Mouse (Mus musculus) heart, embryonic 13.5 days (tissue): Measurements from ENCODE around the gene Ednrb. TPM values are rescaled to one million over a fixed set of nuclear protein-coding genes. Genes with fewer than 3 reads are reported as not detected.
"Not testable (repeated sequence)": the region's sequence is repeated elsewhere in the genome, so short reads cannot be mapped to it uniquely, and the experiment has no call there.

Source experiments
- ATAC-seq: fragments of 200-750 bp; cut with Nextera tagmentation; 2 replicates; pipeline ENCODE4 v1.8.0; 2017; ENCODE audit warnings: moderate TSS enrichment; ENCODE audit not compliant: insufficient number of reproducible peaks, low FRiP score, low TSS enrichment; ENCODE audit errors: extremely low read depth
- H3K27ac ChIP-seq: fragments of 300-500 bp; sonication (generic); replicated peaks from 2 replicates; pipeline ENCODE4 v1.5.1; 2015; ENCODE audit warnings: moderate library complexity, mild to moderate bottlenecking, inconsistent platforms
- H3K27me3 ChIP-seq: fragments of 300-500 bp; sonication (generic); replicated peaks from 2 replicates; pipeline ENCODE4 v1.6.1; 2015; ENCODE audit warnings: mild to moderate bottlenecking, inconsistent platforms
- H3K36me3 ChIP-seq: fragments of 300-500 bp; sonication (generic); 2 replicates; pipeline ENCODE4 v1.6.1; 2015; ENCODE audit warnings: mild to moderate bottlenecking, inconsistent platforms
- H3K4me1 ChIP-seq: fragments of 300-500 bp; sonication (generic); 2 replicates; pipeline ENCODE4 v1.6.1; 2015; ENCODE audit warnings: inconsistent platforms
- H3K4me2 ChIP-seq: fragments of 300-500 bp; sonication (generic); 2 replicates; pipeline ENCODE4 v1.6.1; 2015; ENCODE audit warnings: inconsistent platforms, mild to moderate bottlenecking, moderate library complexity
- H3K4me3 ChIP-seq: fragments of 300-500 bp; sonication (generic); 2 replicates; pipeline ENCODE4 v1.5.1; 2015; ENCODE audit warnings: moderate library complexity, mild to moderate bottlenecking, inconsistent platforms
- H3K9ac ChIP-seq: fragments of 300-500 bp; sonication (generic); 2 replicates; pipeline ENCODE4 v1.6.1; 2015; ENCODE audit warnings: inconsistent platforms, mild to moderate bottlenecking, moderate library complexity
- H3K9me3 ChIP-seq: fragments of 300-500 bp; sonication (generic); 2 replicates; pipeline ENCODE4 v1.6.1; 2016; ENCODE audit warnings: inconsistent platforms
- WGBS: fragments of 180-500 bp; shearing (Covaris S2); methylation state at CpG from one replicate; pipeline ENCODE4 v1.1.7; 2015; ENCODE audit warnings: mixed read lengths; 5-methylcytosine and 5-hydroxymethylcytosine counted together
- polyA plus RNA-seq: library from polyadenylated mRNA; unstranded; fragments of >200 nt; fragmentation: Nextera tagmentation; extraction: Ambion mirVana; gene quantifications from 2 replicates; pipeline ENCODE4 v1.2.1, GENCODE M21; 2015

Gene Ednrb
- polyA plus RNA-seq, 1 experiment from 2014 or later, result 102 TPM

DNA sequence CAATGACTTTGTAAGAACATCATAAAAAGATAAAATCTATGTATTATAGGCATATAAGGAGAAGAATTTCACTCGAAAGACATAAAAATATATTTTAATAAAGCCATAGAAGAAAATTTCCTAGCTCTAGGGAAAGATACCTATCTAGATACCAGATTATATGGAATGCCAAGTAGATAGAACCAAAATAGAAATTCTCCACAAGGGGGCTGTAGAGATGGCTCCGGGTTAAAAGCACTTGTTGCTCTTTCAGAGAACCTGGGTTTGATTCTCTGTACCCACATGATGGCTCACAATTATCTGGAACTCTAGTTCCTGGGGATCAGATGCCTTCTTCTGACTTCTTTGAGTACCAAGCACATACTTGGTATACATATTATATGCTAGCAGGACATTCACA is 56.7 kb downstream of the Ednrb start:
- H3K9me3 ChIP-seq, result no peaks in the 10 kb centered on the region
- no peak overlapping the region for H3K4me3 ChIP-seq
- ATAC-seq, result no peak
- no peak overlapping the region for H3K4me2 ChIP-seq
- H3K4me1 ChIP-seq, result peaks cover 7% of the 10 kb centered on the region
- no peaks in the 10 kb centered on the region for H3K27me3 ChIP-seq
- no peak overlapping the region for H3K27ac ChIP-seq
- H3K9ac ChIP-seq, result no peak overlapping the region
- 81% methylated on average over 2 of the region's 2 CpGs for WGBS
- H3K36me3 ChIP-seq, result no peaks in the 10 kb centered on the region

DNA sequence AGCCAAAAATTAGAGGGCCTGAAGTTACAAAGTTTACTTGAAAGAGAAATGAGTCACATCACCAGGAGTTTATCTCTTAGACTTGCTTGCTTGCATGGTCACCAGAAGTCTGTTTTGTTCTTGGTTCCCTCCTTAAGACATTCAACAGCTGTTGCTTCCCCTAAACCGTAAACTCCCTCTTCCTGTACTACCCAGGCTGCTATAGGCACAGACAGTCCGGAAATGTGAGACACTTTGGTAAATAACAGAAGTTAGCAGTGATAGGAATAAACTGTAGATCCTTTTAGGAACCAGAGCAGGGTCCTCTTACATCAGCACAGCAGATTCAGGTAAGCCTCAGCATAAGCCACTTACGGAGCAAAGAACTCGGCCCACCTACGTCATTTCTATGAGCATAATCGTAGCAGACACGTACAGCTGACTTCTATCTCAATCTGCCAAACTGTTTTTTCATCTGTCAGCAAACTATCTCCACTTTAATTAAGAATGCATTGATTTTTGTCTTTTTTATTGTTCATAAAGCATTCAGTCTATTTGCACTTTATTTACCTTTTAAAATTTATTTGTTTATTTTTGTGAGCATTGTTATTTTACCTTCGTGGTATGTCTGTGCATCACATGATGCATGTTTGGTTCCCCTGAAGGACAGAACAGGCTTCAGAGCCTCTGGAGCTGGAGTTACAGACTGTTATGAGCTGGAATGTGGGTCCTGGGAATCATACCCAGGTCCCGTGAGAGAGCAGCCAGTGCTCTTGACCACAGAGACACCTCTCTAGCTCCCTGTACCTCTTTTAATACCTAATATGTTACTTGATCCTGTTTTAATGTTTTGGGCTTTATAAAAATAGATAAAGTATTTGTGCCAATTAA is 58.9 kb downstream of the Ednrb start:
- H3K9ac ChIP-seq, result no peak overlapping the region
- H3K4me3 ChIP-seq, result no peak overlapping the region
- peaks cover 4% of the 10 kb centered on the region; the same call in 1 of the 2 replicates for H3K4me1 ChIP-seq
- 49% methylated on average over 9 of the region's 9 CpGs for WGBS
- no peak for ATAC-seq
- no peaks in the 10 kb centered on the region for H3K27me3 ChIP-seq
- H3K27ac ChIP-seq, result 0 out of 2 replicates have a peak overlapping the region, but pooled peaks have one; percentile 17
- no peaks in the 10 kb centered on the region for H3K9me3 ChIP-seq
- peak overlapping the region; percentile 19; the same call in 1 of the 2 replicates for H3K4me2 ChIP-seq
- no peaks in the 10 kb centered on the region for H3K36me3 ChIP-seq

DNA sequence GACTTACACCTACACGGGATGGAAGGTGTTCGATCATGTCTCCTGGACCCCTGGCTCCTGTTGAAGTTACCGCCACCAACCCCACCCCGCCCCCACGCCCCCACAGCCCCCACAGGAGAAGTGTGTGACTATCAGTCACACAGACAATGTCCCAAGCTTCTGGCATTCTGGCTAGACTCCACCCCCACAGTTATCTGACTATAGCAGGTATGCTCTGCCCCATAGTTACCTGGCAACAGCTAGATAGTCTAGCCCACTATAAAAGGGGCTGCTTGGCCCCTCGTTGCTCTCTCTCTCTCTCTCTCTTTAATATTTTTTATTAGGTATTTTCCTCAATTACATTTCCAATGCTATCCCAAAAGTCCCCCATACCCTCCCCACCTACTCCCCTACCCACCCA is 63.9 kb downstream of the Ednrb start:
- H3K36me3 ChIP-seq, H3K27ac ChIP-seq, H3K4me1 ChIP-seq, H3K9me3 ChIP-seq, ATAC-seq, H3K9ac ChIP-seq, H3K27me3 ChIP-seq, H3K4me2 ChIP-seq, H3K4me3 ChIP-seq: not testable (repeated sequence)
- WGBS, result 88% methylated on average over 6 of the region's 6 CpGs

DNA sequence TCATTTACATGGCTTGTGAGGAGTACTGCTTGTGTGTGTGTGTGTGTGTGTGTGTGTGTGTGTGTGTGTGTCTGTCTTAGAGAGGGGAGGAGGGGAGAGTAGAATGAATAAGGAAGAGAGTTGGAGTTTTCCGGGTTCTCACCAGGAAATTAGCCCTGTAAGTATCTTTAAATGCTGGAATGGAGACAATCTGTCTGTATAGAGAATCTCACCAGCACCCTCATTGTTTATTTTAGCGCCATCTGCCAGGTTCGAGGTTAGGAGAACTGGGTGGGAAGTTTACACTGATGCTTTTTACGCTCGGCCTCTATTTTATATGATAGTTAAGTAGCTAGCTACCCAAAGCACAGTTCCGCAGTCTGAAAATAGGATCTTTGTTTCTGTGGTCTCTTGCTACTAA is 64.9 kb downstream of the Ednrb start:
- Histone ChIP-seq H3K36me3 (no peaks in the 10 kb centered on the region), H3K4me3 (no peak overlapping the region), H3K4me2 (no peak overlapping the region), H3K9me3 (no peaks in the 10 kb centered on the region), H3K27ac (no peak overlapping the region), H3K4me1 (peaks cover 5% of the 10 kb centered on the region), H3K9ac (no peak overlapping the region), H3K27me3 (no peaks in the 10 kb centered on the region)
- no peak for ATAC-seq
- WGBS, result 79% methylated on average over 6 of the region's 6 CpGs

DNA sequence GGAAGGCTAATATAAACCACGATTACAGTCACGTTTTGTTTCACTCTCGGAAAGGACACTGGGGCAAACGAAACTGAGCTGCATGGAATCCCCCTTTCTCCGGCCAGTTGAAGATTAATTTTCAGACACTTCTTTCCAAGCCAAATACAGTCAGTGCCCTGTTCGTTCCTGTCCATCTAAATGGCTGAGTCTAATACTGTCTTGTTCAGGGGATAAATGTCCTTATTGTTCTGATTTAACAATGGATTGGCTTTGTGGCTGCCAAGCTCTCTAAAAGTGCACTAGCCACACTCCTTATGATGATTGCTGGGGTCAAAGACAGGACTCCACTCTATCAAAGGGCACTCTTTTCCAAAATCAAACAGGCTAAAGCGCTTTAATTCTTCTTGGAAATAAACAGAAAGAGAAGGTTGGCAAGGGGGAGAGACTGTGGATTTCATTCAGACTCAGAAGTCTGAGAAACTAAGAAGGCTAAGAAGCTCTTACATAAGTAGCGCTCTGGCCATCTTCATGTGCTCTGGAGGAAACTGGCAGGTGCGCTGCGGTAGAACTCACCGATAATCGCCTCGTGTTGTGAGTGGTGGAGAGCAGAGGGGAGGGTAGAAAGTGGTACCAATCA is 65.6 kb downstream of the Ednrb start:
- Histone ChIP-seq H3K4me3 (peak overlapping the region; percentile 38), H3K36me3 (no peaks in the 10 kb centered on the region), H3K4me1 (peaks cover 5% of the 10 kb centered on the region), H3K9me3 (no peaks in the 10 kb centered on the region), H3K9ac (peak overlapping the region; percentile 37; the same call in 1 of the 2 replicates), H3K4me2 (peak overlapping the region; percentile 66), H3K27me3 (no peaks in the 10 kb centered on the region), H3K27ac (no peak overlapping the region)
- ATAC-seq, result no peak
- WGBS, result 56% methylated on average over 13 of the region's 13 CpGs

DNA sequence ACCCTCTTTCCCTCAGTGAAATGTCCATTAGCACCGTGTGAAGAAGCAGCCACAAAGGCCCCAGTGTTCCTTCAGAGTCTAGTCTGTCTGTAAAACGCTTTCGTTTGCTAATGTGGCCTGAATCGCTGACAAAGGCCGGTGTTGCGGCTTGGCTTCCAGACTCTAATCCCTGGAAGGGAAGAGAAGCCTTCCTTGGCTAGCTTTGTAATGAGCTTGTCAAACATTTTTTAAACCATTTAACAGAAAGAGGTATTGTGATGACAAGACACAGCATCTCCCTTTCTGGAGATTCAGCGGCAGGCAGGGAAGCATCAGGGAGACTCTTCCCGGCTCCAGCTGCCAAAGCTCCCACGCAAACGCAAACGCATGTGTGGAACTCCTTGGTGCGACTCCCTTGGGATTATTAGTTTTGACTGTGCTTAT is 66.2 kb downstream of the Ednrb start:
- peak overlapping the region; percentile 37 for H3K9ac ChIP-seq
- no peaks in the 10 kb centered on the region for H3K27me3 ChIP-seq
- H3K4me2 ChIP-seq, result peak overlapping the region; percentile 66
- peak overlapping the region; percentile 38 for H3K4me3 ChIP-seq
- no peaks in the 10 kb centered on the region for H3K9me3 ChIP-seq
- H3K27ac ChIP-seq, result no peak overlapping the region
- peaks cover 5% of the 10 kb centered on the region for H3K4me1 ChIP-seq
- WGBS, result 29% methylated on average over 12 of the region's 12 CpGs
- ATAC-seq, result no peak
- no peaks in the 10 kb centered on the region for H3K36me3 ChIP-seq

DNA sequence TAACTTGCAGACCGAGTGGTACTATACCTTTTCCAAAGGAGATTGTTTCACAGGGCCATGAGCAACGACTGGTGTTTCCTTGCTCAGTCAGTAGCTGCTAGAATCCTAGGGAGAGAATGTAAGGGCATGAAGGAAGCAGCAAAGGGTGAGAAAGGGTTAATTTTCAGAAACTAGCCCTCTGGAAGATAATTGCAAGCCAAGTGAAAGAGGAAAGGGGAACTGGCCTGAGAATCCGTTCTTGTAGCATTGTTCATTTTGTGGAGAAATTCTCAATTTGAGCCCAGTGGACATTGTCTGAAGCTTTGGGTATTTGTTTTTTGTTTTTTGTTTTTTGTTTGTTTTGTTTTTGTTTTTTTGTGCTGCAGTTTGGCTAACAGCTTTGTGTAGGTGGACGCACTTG is 66.8 kb downstream of the Ednrb start:
- peaks cover 5% of the 10 kb centered on the region for H3K4me1 ChIP-seq
- H3K9ac ChIP-seq, result no peak overlapping the region
- WGBS, result 59% methylated on average over 4 of the region's 4 CpGs
- no peaks in the 10 kb centered on the region for H3K27me3 ChIP-seq
- ATAC-seq, result no peak
- no peak overlapping the region for H3K4me3 ChIP-seq
- H3K9me3 ChIP-seq, result no peaks in the 10 kb centered on the region
- H3K27ac ChIP-seq, result no peak overlapping the region
- H3K4me2 ChIP-seq, result no peak overlapping the region
- no peaks in the 10 kb centered on the region for H3K36me3 ChIP-seq

DNA sequence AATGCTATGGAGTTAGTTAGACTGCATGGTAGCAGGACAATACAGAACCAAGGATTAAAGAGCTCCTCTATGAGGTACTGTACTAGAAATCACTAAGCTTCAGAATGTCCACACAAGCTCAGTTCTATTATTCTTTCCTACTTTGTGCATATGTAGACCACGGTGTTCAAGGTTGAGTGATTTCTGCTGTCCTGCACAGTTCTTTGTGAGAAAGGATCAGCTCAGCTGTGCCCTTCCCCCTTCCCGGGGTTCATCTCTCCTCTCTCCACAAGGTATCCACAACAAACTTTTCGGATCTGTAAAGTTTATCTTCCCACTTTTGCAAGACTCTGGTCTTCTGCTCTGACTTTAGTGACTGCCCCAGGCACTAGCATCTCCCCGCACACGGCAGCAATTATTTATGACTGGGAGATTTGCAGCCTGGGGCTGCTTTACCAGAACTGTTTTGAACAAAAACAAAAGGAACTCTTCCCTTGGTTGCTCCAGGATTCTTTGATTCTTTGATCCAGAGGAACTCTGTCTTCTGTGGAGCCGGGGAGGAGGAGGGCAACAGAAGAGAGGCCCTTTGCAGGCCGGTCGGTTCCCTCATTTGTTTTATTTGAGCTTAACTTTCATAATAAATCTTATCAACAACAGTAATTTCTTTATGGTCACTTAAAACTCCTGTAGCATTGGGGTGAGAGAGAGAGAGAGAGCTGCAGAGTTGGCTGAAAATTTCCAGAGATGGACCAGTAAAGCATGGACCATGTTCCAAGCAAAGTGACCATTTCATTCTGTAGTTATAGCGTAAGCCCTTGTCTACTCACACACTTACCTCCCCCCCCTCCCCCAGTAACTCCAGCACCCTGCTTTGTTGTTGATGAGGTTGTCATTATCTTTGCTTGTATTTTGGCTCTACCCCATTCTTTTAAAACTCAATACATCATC is 74.6 kb downstream of the Ednrb start:
- no peak overlapping the region for H3K27ac ChIP-seq
- no peak overlapping the region for H3K4me2 ChIP-seq
- 68% methylated on average over 9 of the region's 9 CpGs for WGBS
- H3K36me3 ChIP-seq, result no peaks in the 10 kb centered on the region
- no peak overlapping the region for H3K9ac ChIP-seq
- no peak overlapping the region for H3K4me3 ChIP-seq
- no peaks in the 10 kb centered on the region for H3K9me3 ChIP-seq
- H3K27me3 ChIP-seq, result no peaks in the 10 kb centered on the region
- no peak for ATAC-seq
- no peaks in the 10 kb centered on the region for H3K4me1 ChIP-seq

DNA sequence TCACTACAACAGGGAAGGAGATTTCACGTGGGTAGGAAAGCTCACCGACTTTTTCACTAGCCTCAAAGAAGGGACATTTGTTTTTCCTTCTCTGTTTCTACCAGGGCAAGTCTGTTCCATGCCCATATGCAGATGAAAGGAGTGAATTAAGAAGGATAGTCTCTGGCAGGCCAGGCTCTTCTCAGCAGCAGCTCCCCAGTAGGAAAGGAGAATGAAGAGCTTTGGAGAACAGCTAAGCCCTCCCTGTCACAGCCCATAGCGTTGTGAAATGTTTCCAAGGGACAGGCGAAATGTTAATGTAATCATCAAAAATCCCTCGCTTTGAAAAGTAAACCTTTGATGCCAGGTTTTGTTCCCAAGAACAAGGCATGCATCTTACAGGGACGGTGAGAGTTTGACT is 76.7 kb downstream of the Ednrb start:
- H3K9me3 ChIP-seq, result no peaks in the 10 kb centered on the region
- no peak overlapping the region for H3K9ac ChIP-seq
- no peaks in the 10 kb centered on the region for H3K4me1 ChIP-seq
- no peak overlapping the region for H3K4me3 ChIP-seq
- no peak overlapping the region for H3K27ac ChIP-seq
- H3K4me2 ChIP-seq, result no peak overlapping the region
- H3K36me3 ChIP-seq, result no peaks in the 10 kb centered on the region
- no peak for ATAC-seq
- 62% methylated on average over 6 of the region's 6 CpGs for WGBS
- H3K27me3 ChIP-seq, result no peaks in the 10 kb centered on the region
